Mouse (Mus musculus) neural tube, embryonic 15.5 days (tissue): ENCODE measurements around the gene Sept3. TPM values are rescaled to one million over a fixed set of nuclear protein-coding genes. Genes with fewer than 3 reads are reported as not detected.

Experiments
- ATAC-seq: fragments of 200-750 bp; cut with Nextera tagmentation; 2 replicates; pipeline ENCODE4 v1.8.0; 2017; ENCODE audit warnings: mild to moderate bottlenecking, moderate TSS enrichment, moderate library complexity; ENCODE audit not compliant: low FRiP score
- H3K27ac ChIP-seq: fragments of 300-500 bp; sonication (generic); replicated peaks from 2 replicates; pipeline ENCODE4 v1.5.1; 2015; ENCODE audit warnings: mild to moderate bottlenecking, inconsistent platforms
- H3K27me3 ChIP-seq: fragments of 300-500 bp; sonication (generic); replicated peaks from 2 replicates; pipeline ENCODE4 v1.6.1; 2015; ENCODE audit warnings: inconsistent platforms
- H3K36me3 ChIP-seq: fragments of 300-500 bp; sonication (generic); 2 replicates; pipeline ENCODE4 v1.6.1; 2015; ENCODE audit warnings: inconsistent platforms
- H3K4me1 ChIP-seq: fragments of 300-500 bp; sonication (generic); 2 replicates; pipeline ENCODE4 v1.6.1; 2015; ENCODE audit warnings: inconsistent platforms
- H3K4me2 ChIP-seq: fragments of 300-500 bp; sonication (generic); 2 replicates; pipeline ENCODE4 v1.6.1; 2015; ENCODE audit warnings: inconsistent platforms, mild to moderate bottlenecking, moderate library complexity
- H3K4me3 ChIP-seq: fragments of 300-500 bp; sonication (generic); replicated peaks from 2 replicates; pipeline ENCODE4 v1.5.1; 2015; ENCODE audit warnings: mild to moderate bottlenecking, inconsistent platforms
- H3K9ac ChIP-seq: fragments of 300-500 bp; sonication (generic); replicated peaks from 2 replicates; pipeline ENCODE4 v1.6.1; 2015; ENCODE audit warnings: mild to moderate bottlenecking, inconsistent platforms
- H3K9me3 ChIP-seq: fragments of 300-500 bp; sonication (generic); replicated peaks from 2 replicates; pipeline ENCODE4 v1.6.1; 2016; ENCODE audit warnings: inconsistent platforms
- WGBS: fragments of 180-500 bp; shearing (Covaris S2); methylation state at CpG from one replicate; pipeline ENCODE4 v1.1.7; 2015; ENCODE audit warnings: mixed read lengths; 5-methylcytosine and 5-hydroxymethylcytosine counted together
- polyA plus RNA-seq: library from polyadenylated mRNA; unstranded; fragments of >200 nt; fragmentation: Nextera tagmentation; extraction: Ambion mirVana; gene quantifications from 2 replicates; pipeline ENCODE4 v1.2.1, GENCODE M21; 2015

Gene Sept3
- polyA plus RNA-seq, 1 experiment from 2014 or later, result 367 TPM

GRCm38 (mm10) chr15:82341036-82341501 is 66.4 kb downstream of the Sept3 start:
- Histone ChIP-seq H3K36me3 (no peaks in the 10 kb centered on the region), H3K27ac (no peak overlapping the region; the same call in 1 of the 2 replicates), H3K9ac (peak overlapping the region; percentile 37), H3K4me1 (peaks cover 37% of the 10 kb centered on the region), H3K9me3 (no peaks in the 10 kb centered on the region), H3K27me3 (peaks cover 14% of the 10 kb centered on the region), H3K4me2 (peak overlapping the region; percentile 56), H3K4me3 (peak overlapping the region; percentile 34)
- ATAC-seq, result no peak
- WGBS, result 7% methylated on average over 39 of the region's 40 CpGs

- H3K4me1 ChIP-seq, result peaks cover 35% of the 10 kb centered on the region
- no peaks in the 10 kb centered on the region for H3K36me3 ChIP-seq
- peaks cover 14% of the 10 kb centered on the region for H3K27me3 ChIP-seq
- WGBS, result 68% methylated on average over 15 of the region's 15 CpGs
- H3K9me3 ChIP-seq, result no peaks in the 10 kb centered on the region
- no peak overlapping the region for H3K27ac ChIP-seq
- no peak for ATAC-seq
- peak overlapping the region; percentile 56 for H3K4me2 ChIP-seq
- peak overlapping the region; percentile 34; the same call in 1 of the 2 replicates for H3K4me3 ChIP-seq
- no peak overlapping the region; the same call in 1 of the 2 replicates for H3K9ac ChIP-seq
These were observed 67.2 kb downstream of the Sept3 start for GRCm38 (mm10) chr15:82341675-82342542.

DNA sequence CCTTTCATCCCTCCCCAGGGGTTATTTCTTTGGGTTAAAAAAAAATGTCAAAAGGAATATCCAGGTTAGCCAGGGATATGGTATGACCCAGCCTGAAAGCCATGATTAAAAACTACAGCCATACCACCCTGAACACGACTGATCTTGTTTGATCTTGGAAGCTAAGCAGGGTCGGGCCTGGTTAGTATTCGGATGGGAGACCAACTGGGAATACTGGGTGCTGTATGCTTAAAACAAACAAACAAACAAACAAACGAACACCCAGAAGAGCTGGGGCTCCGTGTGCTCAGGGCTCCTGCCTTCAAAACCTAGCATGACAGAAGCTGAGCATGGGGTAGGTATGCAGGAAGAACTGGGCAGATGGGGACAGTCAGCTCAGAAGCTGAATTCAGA is 67.8 kb downstream of the Sept3 start:
- Histone ChIP-seq H3K4me3 (no peak overlapping the region), H3K9ac (no peak overlapping the region), H3K27ac (no peak overlapping the region), H3K9me3 (no peaks in the 10 kb centered on the region), H3K4me2 (no peak overlapping the region), H3K27me3 (peaks cover 14% of the 10 kb centered on the region), H3K4me1 (peaks cover 35% of the 10 kb centered on the region), H3K36me3 (no peaks in the 10 kb centered on the region)
- no peak for ATAC-seq
- 84% methylated on average over 5 of the region's 5 CpGs for WGBS

- H3K4me3 ChIP-seq, result no peak overlapping the region
- H3K9me3 ChIP-seq, result no peaks in the 10 kb centered on the region
- peaks cover 10% of the 10 kb centered on the region for H3K36me3 ChIP-seq
- H3K4me2 ChIP-seq, result no peak overlapping the region
- H3K27ac ChIP-seq, result no peak overlapping the region
- H3K9ac ChIP-seq, result no peak overlapping the region
- WGBS, result 87% methylated on average over 27 of the region's 27 CpGs
- peaks cover 14% of the 10 kb centered on the region for H3K27me3 ChIP-seq
- peaks cover 36% of the 10 kb centered on the region for H3K4me1 ChIP-seq
- no peak for ATAC-seq
These were observed 68.9 kb downstream of the Sept3 start for GRCm38 (mm10) chr15:82343368-82344287.

Other genes with a start within 250 kb of the Sept3 start
- gene Desi1, start 241.0 kb upstream of the Sept3 start, polyA plus RNA-seq, result 54.1 and 64.0 TPM in 2 replicates
- gene Snu13, start 227.3 kb upstream of the Sept3 start, polyA plus RNA-seq, result 230 and 272 TPM in 2 replicates
- gene 4930407I10Rik, start 215.7 kb upstream of the Sept3 start, polyA plus RNA-seq, result not detected in 2 replicates
- 0.05 TPM in 1 of 2 replicates, not detected in the other for gene Mei1, start 204.9 kb upstream of the Sept3 start, polyA plus RNA-seq
- gene Ccdc134, start 147.0 kb upstream of the Sept3 start, polyA plus RNA-seq, result 11.1 and 13.6 TPM in 2 replicates
- gene Srebf2, start 127.7 kb upstream of the Sept3 start, polyA plus RNA-seq, result 187 and 190 TPM in 2 replicates
- gene Shisa8, start 62.1 kb upstream of the Sept3 start, polyA plus RNA-seq, result 4.6 and 6.7 TPM in 2 replicates
- gene Tnfrsf13c, start 50.5 kb upstream of the Sept3 start, polyA plus RNA-seq, result 0.66 and 0.90 TPM in 2 replicates
- 17.8 and 23.4 TPM in 2 replicates for gene Cenpm, start 30.1 kb upstream of the Sept3 start, polyA plus RNA-seq
- 13.0 and 18.4 TPM in 2 replicates for gene 1500009C09Rik, start 22.5 kb upstream of the Sept3 start, polyA plus RNA-seq
- gene Wbp2nl, start 24.1 kb downstream of the Sept3 start, polyA plus RNA-seq, result 0.10 and 0.13 TPM in 2 replicates
- gene Naga, start 64.0 kb downstream of the Sept3 start, polyA plus RNA-seq, result 33.4 and 41.8 TPM in 2 replicates
- 2.4 and 6.6 TPM in 2 replicates for gene Pheta2, start 64.0 kb downstream of the Sept3 start, polyA plus RNA-seq
- gene Smdt1, start 64.1 kb downstream of the Sept3 start, polyA plus RNA-seq, result 392 and 440 TPM in 2 replicates
- 409 and 417 TPM in 2 replicates for gene Ndufa6, start 79.4 kb downstream of the Sept3 start, polyA plus RNA-seq
- gene Cyp2d22, start 105.4 kb downstream of the Sept3 start, polyA plus RNA-seq, result 2.1 and 3.3 TPM in 2 replicates
- gene Cyp2d11, start 119.1 kb downstream of the Sept3 start, polyA plus RNA-seq, result not detected in 2 replicates
- gene Cyp2d10, start 132.3 kb downstream of the Sept3 start, polyA plus RNA-seq, result not detected in 2 replicates
- gene Cyp2d9, start 158.5 kb downstream of the Sept3 start, polyA plus RNA-seq, result not detected in 2 replicates